Mouse (Mus musculus): ENCODE measurements at regions not wholly inside any gene's neighbourhood (a gene's known extent, or its start where the extent isn't known, plus 50 kb on each side); places are given as distances from the start of the nearest gene placed in this dataset.

GRCm38 (mm10) chr14:45810101-45810500 lies 152.2 kb upstream of the Ddhd1 start:
- TF ChIP-seq POLR2A (IDR thresholded peaks at IDR 0.05; ENCODE audit: low read depth, low read length) (no peak), CTCF (IDR thresholded peaks at IDR 0.05; ENCODE audit: extremely low read depth, insufficient read depth, insufficient read length, insufficient replicate concordance) (no peak)
